Mouse (Mus musculus): ENCODE data around the gene Trim41.

The Trim41 gene

GRCm38 (mm10) chr11:48789973-48790823, 27.0 kb downstream of the Trim41 start:
- DNase-seq = peak; percentile 78 to 82

- DNase-seq = no peak
Observed at GRCm38 (mm10) chr11:48789215-48789614, 27.9 kb downstream of the Trim41 start.

- DNase-seq = peak; percentile 65 to 70
Observed at GRCm38 (mm10) chr11:48788311-48789089, 28.7 kb downstream of the Trim41 start.

GRCm38 (mm10) chr11:48787455-48788211, 29.5 kb downstream of the Trim41 start:
- DNase-seq = peak; percentile 53 to 69

- no peak for DNase-seq
Observed at GRCm38 (mm10) chr11:48782243-48782642, 34.9 kb downstream of the Trim41 start.

- DNase-seq = peak; percentile 31 to 37
Observed at GRCm38 (mm10) chr11:48779450-48779849, 37.7 kb downstream of the Trim41 start.

- no peak for DNase-seq
Observed at GRCm38 (mm10) chr11:48777303-48777702, 39.9 kb downstream of the Trim41 start.

GRCm38 (mm10) chr11:48776664-48777063, 40.5 kb downstream of the Trim41 start:
- DNase-seq = peak; percentile 23 to 43

GRCm38 (mm10) chr11:48775483-48775882, 41.7 kb downstream of the Trim41 start:
- DNase-seq = peak in 1 of 2 experiments; percentile 35

GRCm38 (mm10) chr11:48774443-48775298, 42.5 kb downstream of the Trim41 start:
- peak in 1 of 2 experiments; percentile 29 for DNase-seq

GRCm38 (mm10) chr11:48771691-48772090, 45.5 kb downstream of the Trim41 start:
- peak in 1 of 2 experiments; percentile 30 for DNase-seq

- no peak for DNase-seq
Observed at GRCm38 (mm10) chr11:48767195-48767876, 49.8 kb downstream of the Trim41 start.

- no peak for DNase-seq
Observed at GRCm38 (mm10) chr11:48764119-48764518, 53.0 kb downstream of the Trim41 start.

- no peak for DNase-seq
Observed at GRCm38 (mm10) chr11:48759021-48759420, 58.1 kb downstream of the Trim41 start.
